Mouse (Mus musculus) A20 (cell line): ENCODE data around the gene Mxd3.

ENCODE experiments used
- DNase-seq: peaks from one replicate; pipeline ENCODE4 v3.0.0-alpha.2; 2011; ENCODE audit warnings: low read depth, low spot score

Gene Mxd3

DNA sequence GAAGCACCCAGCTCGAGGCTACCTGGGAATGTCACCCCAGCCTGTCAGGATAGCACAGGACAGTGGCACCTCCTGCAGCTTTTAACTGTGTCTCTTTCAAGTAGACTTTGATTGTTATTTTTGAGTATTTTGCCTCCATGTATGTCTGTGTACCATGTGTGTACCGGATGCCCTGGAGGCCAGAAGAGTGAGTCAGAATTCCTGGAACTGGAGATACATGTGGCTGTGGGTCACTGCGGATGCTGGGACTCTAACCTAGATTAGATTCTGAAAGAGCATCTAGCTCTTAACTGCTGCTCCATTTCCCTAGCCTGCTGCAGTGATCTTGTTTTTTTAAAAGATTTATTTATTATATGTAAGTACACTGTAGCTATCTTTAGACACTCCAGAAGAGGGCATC, 2.7 kb upstream of the Mxd3 start:
- DNase-seq, result no peak

DNA sequence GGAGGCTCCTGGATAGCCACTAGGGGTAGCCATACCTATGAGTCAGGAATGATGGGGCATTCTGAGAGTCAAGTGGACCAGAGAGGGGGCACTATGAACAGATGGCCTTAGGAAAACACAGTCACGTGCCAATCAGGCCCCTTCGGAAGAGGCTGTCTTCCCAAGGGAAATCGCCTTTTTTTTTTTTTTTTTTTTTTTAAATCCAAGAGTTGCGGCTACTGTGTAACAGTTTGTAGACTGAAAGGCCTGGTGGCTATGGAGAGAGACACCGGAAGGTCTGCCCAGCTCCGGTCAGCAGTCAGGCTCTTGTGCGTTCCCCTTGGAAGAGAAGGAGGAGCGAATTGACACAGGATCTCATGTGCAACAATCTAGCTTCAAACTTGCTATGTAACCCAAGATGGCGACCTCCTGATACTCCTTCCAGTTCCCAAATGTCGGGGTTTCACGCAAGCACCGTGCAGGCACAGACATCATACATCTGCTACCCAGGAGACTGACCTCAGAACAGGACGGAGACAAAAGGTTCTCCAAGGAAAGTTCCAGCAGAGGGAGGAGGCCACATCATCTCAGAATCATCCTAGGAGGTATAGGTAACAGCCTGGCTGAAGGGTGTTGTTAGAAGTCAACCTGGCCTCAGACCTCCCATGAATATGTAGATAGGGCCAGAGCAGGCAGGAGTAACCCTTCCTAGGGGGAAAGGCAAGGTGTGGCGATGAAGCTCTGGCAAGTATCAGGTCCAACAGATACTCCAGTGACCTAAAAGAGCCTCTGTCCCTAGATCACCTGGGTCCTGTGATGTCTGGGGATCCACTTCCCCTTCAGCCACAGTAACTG, 1.2 kb upstream of the Mxd3 start:
- DNase-seq, result peak; percentile 20

DNA sequence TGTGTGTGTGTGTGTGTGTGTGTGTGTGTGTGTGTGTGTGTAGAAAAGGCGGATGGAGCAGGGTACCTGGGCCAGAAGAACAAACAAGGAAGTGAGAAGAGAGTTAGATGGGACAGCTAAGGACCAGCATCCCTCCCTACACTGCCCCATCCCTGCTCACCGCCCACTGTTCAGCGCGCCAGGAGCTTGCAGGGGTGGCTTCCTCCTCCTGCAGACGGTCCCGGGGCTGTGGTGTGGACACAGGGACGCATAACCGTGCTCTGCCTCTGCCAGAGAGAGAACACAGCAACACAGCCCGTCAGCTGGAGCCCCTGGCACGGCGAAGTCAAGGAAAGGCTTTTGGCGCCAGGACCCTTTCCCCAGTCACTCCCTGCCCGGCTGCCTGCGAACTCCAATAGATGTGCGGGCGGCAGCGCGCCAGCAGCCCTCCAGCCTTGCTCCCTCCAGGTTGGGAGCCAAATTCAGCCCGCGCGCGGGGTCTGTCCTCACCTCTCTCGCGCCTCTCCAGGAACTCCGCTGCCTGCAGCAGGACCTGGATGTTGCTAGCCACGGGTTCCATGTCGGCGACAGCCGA, 427 bp downstream of the Mxd3 start:
- no peak for DNase-seq

DNA sequence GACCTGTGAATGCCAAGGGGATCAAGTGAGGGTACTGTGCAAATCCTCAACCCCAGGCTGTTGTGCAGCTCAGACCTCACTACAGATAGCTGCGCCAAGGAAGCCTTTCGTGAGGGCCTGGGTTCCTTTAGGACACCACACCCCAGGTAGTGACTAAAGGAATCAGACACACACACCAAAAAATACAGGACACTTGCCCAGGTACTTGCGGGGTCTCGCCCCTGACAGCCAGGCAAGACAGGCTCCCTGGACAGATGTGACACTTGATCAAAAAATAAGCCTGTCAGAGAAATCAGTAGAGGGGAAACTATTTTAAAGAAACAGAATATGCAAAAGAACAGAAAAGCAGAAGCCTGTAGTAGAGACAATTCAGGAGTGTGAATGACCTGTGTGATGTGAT, 982 bp downstream of the Mxd3 start:
- peak; percentile 60 for DNase-seq

DNA sequence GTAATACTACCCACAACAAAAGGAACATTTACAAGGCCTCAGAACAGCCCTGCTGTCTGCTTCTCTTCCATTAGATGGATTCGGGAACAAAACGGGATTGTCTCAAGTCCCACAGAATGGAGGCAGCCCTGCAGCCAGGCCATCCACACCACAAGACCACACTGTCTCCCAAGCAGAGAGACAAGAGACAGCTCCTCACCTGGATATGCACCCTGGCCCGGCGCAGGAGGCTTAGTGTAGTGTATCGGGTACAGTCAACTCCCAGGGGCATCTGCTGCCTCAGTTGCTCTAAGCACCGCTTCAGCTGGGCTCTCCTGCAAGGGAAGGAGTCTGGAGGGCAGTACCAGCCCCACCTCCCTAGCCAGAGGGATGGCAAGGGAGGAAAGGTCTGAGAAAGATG, 1.5 kb downstream of the Mxd3 start:
- DNase-seq, result peak; percentile 17

DNA sequence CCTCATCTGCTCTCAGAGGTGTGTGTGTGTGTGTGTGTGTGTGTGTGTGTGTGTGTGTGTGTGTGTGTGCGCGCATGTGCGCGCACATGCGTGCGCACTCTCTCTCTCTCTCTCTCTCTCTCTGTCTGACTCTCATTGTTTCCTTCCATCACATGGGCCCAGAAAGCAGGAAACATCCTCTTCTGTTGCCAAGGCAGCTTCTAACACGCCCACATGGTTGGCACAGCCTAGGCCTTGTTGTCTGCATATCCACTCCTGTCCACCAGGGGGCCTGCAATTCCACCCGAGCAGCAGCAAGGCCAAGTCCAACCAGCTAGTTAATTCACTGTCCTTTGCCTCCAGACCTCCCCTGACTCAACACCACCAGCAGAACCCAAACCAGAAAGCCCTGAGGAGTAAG, 2.0 kb downstream of the Mxd3 start:
- DNase-seq, result peak; percentile 90

DNA sequence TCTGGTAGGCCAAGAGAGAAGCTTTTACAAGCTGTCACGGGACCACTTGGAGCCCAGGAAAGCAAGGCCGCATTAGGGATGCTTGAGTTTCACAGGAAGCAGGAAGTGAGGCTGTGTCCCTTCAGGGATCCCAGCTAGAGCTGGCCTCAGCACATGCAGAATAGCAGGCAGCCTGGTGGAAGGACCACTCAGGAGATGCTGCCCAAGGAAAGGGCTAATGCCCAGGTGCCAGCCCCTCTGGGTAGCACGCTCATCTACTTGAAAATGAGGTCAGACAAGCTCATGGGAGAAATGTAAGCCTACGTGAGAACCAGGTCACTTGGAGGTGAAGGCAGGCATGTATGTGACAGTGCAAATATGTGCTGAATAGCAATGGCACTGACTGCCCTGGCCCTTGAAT, 2.5 kb downstream of the Mxd3 start:
- no peak for DNase-seq

DNA sequence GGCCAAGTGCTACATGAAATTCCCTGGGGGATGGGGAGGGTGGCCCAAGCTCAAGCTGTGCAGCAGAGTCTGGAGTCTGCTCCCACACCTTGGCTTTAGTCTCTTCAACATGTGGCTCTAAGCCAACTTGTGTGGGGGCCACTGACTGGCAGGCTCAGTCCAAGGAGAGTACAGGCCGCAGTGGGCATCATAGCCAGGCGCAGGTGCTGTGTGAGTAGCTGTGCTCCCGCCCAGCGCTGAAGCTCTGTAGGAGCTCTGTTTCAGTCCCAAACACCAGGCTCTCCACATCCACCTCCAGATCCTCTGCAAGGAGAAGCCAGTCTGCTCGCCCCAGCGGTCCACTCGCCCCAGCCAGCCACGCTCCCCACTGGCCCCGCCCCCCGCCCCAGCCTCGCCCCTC, 4.0 kb downstream of the Mxd3 start:
- no peak for DNase-seq

DNA sequence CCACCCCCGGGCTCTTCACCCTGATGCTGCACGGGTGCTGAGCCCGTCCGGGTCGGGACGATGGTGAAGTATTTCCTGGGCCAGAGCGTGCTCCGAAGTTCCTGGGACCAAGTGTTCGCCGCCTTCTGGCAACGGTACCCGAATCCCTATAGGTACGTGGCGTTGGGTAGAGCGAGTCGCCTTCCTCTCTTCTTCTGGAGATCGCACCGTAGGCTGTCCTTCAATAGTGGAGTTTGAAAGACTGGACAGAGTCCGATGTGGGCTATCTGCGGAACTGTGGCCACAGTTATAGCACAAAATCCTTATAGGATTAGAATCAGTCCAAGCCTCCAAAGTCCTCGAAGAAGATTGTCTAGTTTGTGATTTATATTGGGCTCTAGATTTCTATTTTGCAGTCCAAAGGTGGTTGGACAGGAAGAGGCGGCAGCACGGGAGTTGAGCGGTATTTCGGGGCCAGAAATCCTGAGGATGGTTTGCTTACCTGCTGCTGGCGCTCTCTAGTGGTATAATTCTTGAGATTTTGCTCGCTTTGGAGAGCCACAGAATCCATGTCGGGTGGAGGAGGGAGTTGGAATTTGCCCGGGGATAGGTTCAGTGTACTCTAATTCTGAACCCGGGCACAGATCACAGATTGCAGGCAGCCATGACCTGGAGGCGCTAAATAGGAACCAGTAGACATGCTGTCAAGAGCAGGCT, 7.3 kb downstream of the Mxd3 start:
- peak; percentile 71 for DNase-seq

DNA sequence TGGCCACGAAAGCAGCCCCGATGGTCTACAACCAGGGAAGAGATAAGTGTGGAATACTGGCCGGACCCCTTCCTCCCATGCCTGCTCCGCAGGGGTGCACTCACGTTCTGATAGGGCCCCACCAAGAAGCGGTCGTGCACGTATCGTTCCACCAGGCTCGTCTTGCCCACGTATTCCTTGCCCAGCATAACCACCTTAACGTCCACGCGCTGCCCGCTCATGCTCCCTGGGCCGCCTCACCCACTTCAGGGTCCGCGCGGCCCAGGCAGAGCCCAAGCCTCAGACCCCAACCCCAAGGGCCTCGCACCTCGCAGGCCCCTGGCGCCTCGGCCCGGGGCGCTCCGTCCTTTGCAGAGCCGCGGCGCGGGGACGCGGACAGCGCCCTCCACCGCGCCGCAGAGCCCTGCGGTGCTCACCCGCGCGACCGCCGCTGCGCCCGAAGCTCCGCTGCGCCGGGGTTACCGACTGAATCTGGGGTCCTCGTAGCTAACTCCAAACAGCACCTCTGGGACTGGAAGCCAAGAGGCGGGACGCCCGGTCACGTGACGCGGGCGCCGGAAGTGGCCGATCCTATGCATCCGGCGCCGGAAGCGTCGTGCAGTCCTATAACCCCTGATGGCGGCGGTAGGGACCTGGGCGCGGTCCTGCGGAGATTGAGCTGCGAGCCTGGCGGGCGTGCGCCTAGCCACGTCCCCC, 8.0 kb downstream of the Mxd3 start, which contains the start of gene Rab24:
Gene Rab24 (minus strand): TSS at position 513 of the 696 bp plus-strand sequence.
- DNase-seq, result peak; percentile 91

DNA sequence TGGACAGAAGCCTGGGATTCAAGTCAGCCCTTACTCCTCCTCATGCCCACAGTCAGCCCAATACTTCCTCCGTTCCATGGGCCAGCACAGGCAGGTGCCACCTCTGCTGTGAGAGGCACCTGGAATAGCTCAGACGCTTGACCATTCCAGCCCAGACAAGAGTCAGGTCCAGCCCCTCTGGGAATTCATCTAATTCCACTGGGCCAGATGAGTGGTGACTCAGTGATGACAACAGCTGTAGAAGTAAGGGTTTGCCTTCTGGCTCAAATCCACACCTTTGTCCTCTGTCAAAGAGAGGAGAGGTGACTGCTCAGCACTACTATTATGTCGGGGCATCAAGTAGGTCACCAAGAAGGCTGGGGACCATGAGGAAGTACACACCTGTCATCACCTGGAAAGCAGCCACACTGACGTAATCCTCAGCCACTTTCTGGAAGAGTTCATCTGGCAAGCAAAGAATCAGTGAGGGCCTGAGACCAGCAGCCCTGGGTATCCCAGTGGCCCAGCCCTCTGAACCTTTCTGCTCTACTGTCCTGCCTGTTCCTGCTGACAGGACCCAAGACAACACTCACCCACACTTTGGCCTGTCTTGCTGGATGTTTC, 9.6 kb downstream of the Mxd3 start, which contains the start of gene Prelid1:
Gene Prelid1 (plus strand): TSS at position 570 of the 603 bp plus-strand sequence.
- DNase-seq, result no peak

DNA sequence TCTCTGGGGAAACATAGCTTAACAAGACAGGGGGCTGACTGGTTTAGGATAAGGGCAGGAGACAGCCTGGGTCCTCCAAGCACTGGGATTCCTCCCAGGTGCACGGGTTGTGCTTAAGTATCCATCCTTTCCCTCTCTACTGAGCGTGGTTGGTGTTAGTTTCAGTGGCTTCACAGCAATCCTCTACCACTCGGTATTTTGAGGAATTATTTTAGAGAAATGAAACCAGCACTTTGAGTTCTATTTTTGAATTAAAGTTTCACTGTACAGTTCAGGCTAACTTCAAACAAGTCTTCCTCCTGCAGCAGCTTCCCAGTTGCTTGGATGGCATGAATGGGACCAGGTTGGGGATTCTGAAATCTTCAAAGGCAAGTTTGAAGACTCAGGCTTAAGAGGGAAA, 11.3 kb downstream of the Mxd3 start:
- peak; percentile 55 for DNase-seq

DNA sequence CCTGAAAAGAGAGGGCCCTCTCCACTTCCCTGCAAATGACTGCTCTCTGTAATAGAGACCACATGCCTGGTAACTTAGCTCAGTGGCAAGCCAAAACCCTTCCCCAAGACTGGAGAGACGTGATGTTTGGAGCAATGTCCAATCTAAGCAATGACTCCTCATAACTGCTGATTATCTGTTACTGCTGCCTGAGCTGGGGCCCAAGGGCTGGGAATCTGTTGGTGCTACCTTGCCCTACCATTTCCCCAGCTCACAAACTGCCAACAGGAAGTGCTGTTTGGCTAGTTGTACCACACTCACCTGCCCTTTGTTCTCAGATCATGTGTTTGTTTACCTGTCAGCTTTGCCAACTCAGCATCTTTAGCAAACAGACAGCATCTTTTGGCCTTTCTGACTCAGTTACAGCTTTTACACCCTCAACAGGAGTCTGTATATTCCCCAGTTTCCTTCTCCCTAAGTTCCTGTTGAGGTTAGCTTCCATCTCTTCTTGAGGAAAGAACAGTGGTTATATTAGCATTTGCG, 14.7 kb downstream of the Mxd3 start:
- no peak for DNase-seq

DNA sequence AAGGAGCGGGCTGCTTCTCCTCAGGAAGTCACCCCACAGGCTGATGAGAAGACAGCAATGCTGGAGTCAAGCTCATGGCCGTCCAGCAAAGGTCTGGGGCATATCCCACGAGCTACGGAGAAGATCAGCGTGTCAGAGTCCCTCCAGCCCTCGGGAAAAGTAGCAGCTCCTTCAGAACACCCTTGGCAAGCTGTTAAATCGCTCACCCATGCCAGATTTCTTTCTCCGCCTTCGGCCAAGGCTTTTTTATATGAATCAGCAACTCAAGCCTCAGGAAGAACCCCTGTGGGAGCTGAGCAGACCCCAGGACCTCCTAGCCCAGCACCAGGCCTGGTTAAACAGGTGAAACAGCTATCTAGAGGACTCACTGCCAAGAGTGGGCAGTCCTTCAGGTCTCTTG, 16.6 kb downstream of the Mxd3 start:
- no peak for DNase-seq

DNA sequence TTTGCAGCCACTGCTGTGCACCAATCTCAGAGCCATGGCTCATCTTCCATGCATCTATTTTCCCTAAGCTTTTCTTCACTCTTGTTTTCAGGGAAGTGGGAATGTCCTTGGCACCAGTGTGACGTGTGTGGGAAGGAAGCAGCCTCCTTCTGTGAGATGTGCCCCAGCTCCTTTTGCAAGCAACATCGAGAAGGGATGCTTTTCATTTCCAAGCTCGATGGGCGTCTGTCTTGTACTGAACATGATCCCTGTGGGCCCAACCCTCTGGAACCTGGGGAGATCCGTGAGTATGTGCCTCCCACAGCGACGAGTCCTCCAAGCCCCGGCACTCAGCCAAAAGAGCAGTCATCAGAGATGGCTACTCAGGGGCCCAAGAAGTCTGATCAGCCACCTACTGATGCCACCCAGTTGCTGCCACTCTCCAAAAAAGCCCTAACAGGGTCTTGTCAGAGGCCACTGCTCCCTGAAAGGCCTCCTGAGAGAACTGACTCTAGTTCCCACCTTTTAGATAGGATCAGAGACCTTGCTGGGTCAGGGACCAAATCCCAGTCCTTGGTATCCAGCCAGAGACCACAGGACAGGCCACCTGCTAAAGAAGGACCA, 17.5 kb downstream of the Mxd3 start:
- no peak for DNase-seq

DNA sequence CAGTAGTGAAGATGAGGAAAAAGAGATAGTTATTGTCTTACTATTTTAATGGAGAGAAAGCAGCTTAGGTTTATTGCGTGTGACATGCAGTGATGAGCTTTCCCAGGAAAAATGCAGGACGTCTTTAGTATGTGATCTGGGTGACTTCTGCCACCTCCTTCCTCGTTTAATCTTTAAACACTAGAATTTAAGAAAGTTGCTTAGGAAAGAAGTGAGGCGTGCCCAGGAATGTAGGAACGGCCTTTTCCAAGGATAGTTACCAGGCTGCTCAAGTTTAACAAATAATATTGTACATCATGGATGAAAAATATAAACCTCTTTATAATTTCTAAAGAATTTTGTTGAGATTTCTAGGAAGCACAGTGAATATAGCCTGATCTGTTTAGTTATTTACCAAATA, 28.7 kb downstream of the Mxd3 start:
- no peak for DNase-seq

DNA sequence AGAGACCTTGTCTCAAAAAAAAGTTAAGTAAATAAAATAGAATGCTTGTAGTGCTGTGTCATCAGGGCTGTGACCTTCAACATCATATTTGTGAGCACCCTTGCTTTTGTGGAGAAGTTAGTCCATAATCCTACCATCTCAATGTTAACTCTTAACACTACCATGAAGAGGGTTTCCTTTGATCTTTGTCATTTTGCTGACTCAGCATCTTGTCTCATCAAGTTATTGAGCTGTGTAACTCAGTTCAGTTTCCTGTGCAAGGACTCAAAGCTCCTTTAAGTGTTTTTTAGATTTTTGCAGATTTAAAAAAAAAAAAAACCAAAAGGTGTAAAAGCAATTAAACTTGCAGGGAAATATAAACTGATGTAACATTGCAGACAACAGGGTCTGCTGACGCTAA, 32.9 kb downstream of the Mxd3 start:
- no peak for DNase-seq

DNA sequence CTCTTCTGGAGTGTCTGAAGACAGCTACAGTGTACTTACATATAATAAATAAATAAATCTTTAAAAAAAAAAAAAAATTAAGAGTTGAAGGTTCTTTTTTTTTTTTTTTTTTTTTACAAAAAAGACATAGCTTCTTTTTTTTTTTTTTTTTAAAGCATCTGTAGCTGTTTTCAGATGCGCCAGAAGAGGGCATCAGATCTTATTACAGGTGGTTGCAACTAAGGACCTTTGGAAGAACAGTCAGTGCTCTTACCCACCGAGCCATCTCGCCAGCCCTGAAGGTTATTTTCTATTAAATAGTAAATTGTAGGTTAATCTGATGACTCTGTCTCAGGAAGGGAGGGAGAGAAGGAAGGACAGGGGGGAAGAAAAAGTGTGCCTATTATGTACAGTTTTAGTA, 40.8 kb downstream of the Mxd3 start:
- peak; percentile 35 for DNase-seq

DNA sequence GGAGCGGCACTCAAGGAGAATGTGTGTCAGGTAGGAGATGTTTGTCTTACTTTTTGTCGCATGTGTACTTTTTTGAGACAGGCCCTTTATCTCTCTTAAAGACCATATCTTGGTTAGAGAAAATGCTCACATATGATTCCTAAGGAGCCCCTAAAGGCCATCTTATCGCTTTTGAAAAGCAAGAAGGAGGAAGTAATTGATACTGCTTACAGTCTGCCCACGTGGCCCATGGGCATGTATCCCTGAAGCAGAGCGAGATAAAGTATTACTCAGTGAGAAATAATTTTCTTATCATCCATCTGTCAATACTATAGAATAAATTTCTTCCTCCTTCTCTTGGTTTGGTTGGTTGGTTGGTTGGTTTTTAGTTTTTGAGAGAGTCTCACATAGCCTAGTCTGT, 52.0 kb downstream of the Mxd3 start:
- DNase-seq, result no peak

DNA sequence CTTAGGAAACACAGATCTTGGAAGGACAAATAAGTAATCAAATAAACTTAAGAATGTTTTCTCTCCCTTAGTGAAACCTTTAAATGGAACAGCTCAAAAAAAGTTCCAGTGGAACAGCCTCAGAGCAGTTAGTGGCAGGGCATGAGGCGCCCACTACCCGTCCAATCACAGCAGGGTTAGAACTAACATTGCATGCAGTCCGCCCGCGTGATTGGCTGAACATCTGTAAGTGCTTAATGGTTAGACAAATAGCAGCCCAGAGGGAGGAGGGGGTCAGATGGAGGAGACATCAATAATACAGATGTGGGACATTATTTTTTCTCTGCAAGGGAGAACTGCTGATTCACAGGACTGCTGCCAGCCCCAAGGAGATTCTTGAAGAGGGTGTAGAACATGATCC, 52.4 kb downstream of the Mxd3 start:
- no peak for DNase-seq
